Mouse (Mus musculus) olfactory bulb, adult 2 months (tissue): ENCODE results near the gene Rab24. TPM values are rescaled to one million over a fixed set of nuclear protein-coding genes. Genes with fewer than 3 reads are reported as not detected.

Source experiments
- H3K27ac ChIP-seq: fragments of 200-500 bp; 2 replicates; pipeline ENCODE4 v1.5.1; 2012; ENCODE audit warnings: low read depth, low read length; ENCODE audit not compliant: insufficient read depth
- H3K4me1 ChIP-seq: fragments of 200-500 bp; 2 replicates; pipeline ENCODE4 v1.6.1; 2012; ENCODE audit warnings: low read length; ENCODE audit not compliant: control insufficient read depth, insufficient read depth
- H3K4me3 ChIP-seq: fragments of 200-500 bp; 2 replicates; pipeline ENCODE4 v1.5.1; 2012; ENCODE audit warnings: mild to moderate bottlenecking, low read depth, low read length, moderate library complexity; ENCODE audit not compliant: insufficient read depth
- CTCF ChIP-seq: fragments of 200-500 bp; IDR thresholded peaks from 2 replicates; pipeline ENCODE4 v1.5.1; 2012; ENCODE audit warnings: low read depth, mild to moderate bottlenecking, low read length, moderate library complexity; ENCODE audit not compliant: insufficient read depth
- POLR2A ChIP-seq: fragments of 200-500 bp; IDR thresholded peaks from 2 replicates; pipeline ENCODE4 v1.6.1; 2012; ENCODE audit warnings: mild to moderate bottlenecking, low read depth, low read length, moderate library complexity; ENCODE audit not compliant: insufficient read depth
- WGBS: fragments of 180-500 bp; shearing (Covaris S2); methylation state at CpG from one replicate; pipeline ENCODE4 v1.1.7; 2018; 5-methylcytosine and 5-hydroxymethylcytosine counted together
- polyA plus RNA-seq: library from polyadenylated mRNA; stranded (reverse); fragments of >200 nt; gene quantifications from 2 replicates; pipeline ENCODE4 v1.2.4, GENCODE M21; 2012; ENCODE audit warnings: low replicate concordance; ENCODE audit not compliant: missing spikeins, insufficient read depth, insufficient read length

Rab24 gene
- not detected in 2 replicates for polyA plus RNA-seq

- WGBS = under 1% methylated on average over 73 of the region's 73 CpGs
- 0 out of 2 replicates have a peak within 1 kb of the TSS, but pooled peaks have one; percentile 16 for H3K27ac ChIP-seq
- H3K4me1 ChIP-seq = peaks cover 8% of the 10 kb centered on the region
- TF ChIP-seq CTCF (no peak), POLR2A (no peak; the same call in 1 of the 2 replicates)
- peak within 1 kb of the TSS; percentile 91 for H3K4me3 ChIP-seq
Observed at GRCm38 (mm10) chr13:55321434-55322129, at the start of gene Rab24. Rab24 (minus strand) TSS chr13:55321946.

DNA sequence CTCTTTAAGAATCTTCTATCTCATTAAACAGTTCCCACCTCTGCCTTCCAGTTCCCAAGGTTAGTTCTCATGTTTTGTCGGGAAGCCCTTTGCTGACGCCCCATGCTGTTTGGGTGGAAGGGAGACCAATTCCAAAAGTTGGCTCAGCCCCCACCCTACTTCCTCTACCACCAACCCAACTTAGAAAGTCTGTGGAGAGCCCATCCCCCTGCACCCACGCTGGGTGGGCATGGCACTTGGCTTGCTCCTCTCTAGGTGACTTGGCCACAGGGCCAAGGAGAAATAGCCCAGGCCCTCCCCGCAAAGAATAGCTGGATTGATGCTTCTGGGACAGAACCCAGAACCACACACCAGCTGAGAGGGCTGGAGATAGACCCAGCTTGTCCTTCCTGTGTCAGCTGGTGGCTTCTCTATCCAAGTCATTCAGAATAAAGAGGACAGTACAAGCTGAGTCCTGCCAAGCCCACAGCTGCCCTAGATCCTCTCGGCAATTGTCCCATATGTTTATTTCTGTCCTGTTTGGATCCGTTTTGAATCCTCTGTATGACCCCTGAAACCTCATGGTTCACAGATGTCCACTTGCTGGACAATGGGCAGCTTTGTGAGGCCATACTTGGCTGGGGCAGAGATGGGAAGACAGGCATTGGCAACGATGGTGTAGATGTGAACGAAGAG, 49.4 kb upstream of the Rab24 start:
- TF ChIP-seq POLR2A = no peak
- no peak for TF ChIP-seq CTCF
- WGBS = 66% methylated on average over 8 of the region's 8 CpGs
- no peak overlapping the region for H3K27ac ChIP-seq

GRCm38 (mm10) chr13:55370234-55370633, 48.5 kb upstream of the Rab24 start:
- 53% methylated on average over 3 of the region's 3 CpGs for WGBS
- Histone ChIP-seq H3K4me1 (peaks cover 16% of the 10 kb centered on the region), H3K4me3 (peak overlapping the region; percentile 27; the same call in 1 of the 2 replicates), H3K27ac (no peak overlapping the region)
- TF ChIP-seq CTCF (no peak), POLR2A (no peak)

More for the DNA sequence above, 49.4 kb upstream of the Rab24 start:
- Histone ChIP-seq H3K4me1 (peaks cover 16% of the 10 kb centered on the region), H3K4me3 (no peak overlapping the region)

DNA sequence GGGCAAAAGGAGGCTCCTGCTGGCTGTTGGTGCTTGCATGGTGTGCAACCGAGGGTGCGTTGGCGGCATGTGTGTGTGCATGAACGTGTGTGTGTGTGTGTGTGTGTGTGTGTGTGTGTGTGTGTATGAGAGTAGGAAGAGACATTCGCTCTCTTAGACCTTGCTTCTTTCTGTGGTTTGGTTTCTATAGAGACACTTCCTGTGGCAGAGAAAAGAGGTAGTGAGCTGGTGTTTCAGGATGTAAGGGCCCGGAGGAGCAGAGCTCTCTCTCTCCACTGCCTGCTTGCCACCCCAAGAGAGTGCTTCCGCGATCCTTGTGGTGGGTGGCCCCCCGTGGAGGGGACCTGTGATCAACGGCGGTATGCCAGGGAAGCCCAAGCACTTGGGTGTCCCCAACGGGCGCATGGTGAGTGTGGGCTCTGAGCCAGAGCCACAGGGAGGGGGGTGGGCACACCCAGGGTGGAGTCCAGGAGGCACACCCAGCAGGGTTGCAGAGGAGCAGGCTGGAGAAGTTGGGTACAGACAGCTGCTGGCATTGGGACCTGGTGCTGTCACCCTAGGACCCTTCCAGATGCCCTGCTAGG, 47.9 kb upstream of the Rab24 start, which contains the start of gene Rgs14:
TSS of gene Rgs14 (plus strand) at position 202 of the 584 bp plus-strand sequence.
- TF ChIP-seq POLR2A (no peak), CTCF (no peak)
- Histone ChIP-seq H3K4me1 (peaks cover 16% of the 10 kb centered on the region), H3K27ac (no peak within 1 kb of the TSS), H3K4me3 (peak within 1 kb of the TSS; percentile 27)
- 29% methylated on average over 13 of the region's 13 CpGs for WGBS

DNA sequence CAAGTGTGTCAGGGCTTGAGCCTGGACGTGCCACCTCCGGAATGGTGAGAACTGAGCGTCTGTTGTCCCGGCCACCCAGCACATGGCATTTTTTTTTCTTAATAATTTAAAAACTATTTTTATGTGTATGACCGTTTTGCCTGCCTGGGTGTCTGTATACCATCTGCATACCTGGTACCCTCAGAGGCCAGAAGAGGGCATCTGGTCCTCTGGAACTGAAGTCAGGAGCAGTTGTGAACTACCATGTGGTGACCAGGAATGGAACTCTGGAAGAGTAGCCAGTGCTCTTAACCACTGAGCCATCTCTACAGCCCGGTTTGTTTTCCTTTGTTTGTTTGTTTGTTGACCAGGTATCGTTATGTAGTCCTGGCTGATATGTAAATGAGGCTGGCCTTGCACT, 46.7 kb upstream of the Rab24 start:
- TF ChIP-seq CTCF (no peak), POLR2A (no peak)
- Histone ChIP-seq H3K4me1 (peaks cover 11% of the 10 kb centered on the region), H3K4me3 (no peak overlapping the region), H3K27ac (no peak overlapping the region)
- 82% methylated on average over 7 of the region's 7 CpGs for WGBS

DNA sequence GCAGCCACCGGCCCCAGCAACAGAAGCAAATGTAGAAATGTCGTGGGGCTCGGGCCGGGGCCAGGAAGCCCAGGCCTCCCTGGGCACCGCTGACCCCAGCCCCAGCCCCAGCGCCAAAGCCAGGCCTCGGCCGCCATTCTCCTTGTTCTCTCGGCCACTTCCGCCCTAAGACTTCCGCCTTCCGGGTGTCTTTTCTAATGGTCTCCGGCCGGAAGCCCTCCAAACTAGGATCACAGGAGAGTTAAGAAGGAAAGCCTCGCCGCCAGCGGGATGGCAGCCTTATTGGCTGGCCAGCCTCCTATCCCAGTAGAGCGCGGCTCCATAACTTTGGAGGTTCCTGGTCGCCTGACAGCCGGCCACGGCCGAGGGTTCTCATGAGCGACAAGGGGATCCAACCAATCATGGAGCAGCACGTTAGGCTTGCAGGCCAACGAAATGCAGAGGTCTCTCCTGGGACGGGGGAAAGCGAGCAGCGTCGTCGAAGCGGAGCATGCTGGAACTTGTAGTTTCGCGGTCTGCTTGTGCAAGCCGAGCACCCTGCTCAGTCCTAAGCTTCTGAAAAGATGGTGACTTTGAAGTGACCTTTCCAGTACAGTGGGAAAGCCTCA, 40.8 kb upstream of the Rab24 start, which contains the start of gene Lman2:
TSS of gene Lman2 (minus strand) at position 331 of the 608 bp plus-strand sequence.
- under 1% methylated on average over 35 of the region's 35 CpGs for WGBS
- peaks cover 21% of the 10 kb centered on the region for H3K4me1 ChIP-seq
- TF ChIP-seq POLR2A (0 out of 2 replicates have a peak, but pooled peaks have one; percentile 19), CTCF (no peak)
- H3K27ac ChIP-seq = peak within 1 kb of the TSS; percentile 34; the same call in 1 of the 2 replicates
- peak within 1 kb of the TSS; percentile 66 for H3K4me3 ChIP-seq

GRCm38 (mm10) chr13:55361974-55362452, 40.3 kb upstream of the Rab24 start:
- TF ChIP-seq CTCF (no peak), POLR2A (no peak)
- peaks cover 21% of the 10 kb centered on the region for H3K4me1 ChIP-seq
- H3K4me3 ChIP-seq = peak overlapping the region; percentile 66
- under 1% methylated on average over 32 of the region's 32 CpGs for WGBS
- H3K27ac ChIP-seq = peak overlapping the region; percentile 6; the same call in 1 of the 2 replicates

GRCm38 (mm10) chr13:55361145-55361544, 39.4 kb upstream of the Rab24 start:
- Histone ChIP-seq H3K27ac (no peak overlapping the region), H3K4me3 (no peak overlapping the region), H3K4me1 (peaks cover 21% of the 10 kb centered on the region)
- TF ChIP-seq POLR2A = no peak
